Mouse (Mus musculus) adrenal gland, postnatal 4 days (tissue): ENCODE results near the gene Kdm7a. TPM values are rescaled to one million over a fixed set of nuclear protein-coding genes. Genes with fewer than 3 reads are reported as not detected.

Source experiments
- DNase-seq, 2 experiments: peaks; one replicate each; pipeline ENCODE4 v3.0.0; 2021 to 2022; ENCODE audit warnings: low spot score in 2 of 2, mixed read lengths in 2 of 2
- total RNA-seq, 2 experiments: library from RNA; stranded (reverse); gene quantifications; 2 replicates each; pipeline ENCODE4 v1.2.3; 2021

Kdm7a gene
- total RNA-seq, 2 experiments from 2014 or later = 15.3 to 17.6 TPM

- DNase-seq = no peak
Observed at GRCm38 (mm10) chr6:39208181-39208580, 1.6 kb upstream of the Kdm7a start.

- DNase-seq = peak in 1 of 2 experiments; percentile 23
Observed at GRCm38 (mm10) chr6:39205650-39206580, 674 bp downstream of the Kdm7a start.

GRCm38 (mm10) chr6:39205064-39205649 is 1.4 kb downstream of the Kdm7a start:
- peak; percentile 27 to 53 for DNase-seq

- DNase-seq = no peak
Observed at GRCm38 (mm10) chr6:39204444-39204843, 2.1 kb downstream of the Kdm7a start.

- DNase-seq = no peak
Observed at GRCm38 (mm10) chr6:39203236-39203635, 3.4 kb downstream of the Kdm7a start.

GRCm38 (mm10) chr6:39193006-39193405 is 13.6 kb downstream of the Kdm7a start:
- no peak for DNase-seq

GRCm38 (mm10) chr6:39191518-39191917 is 15.1 kb downstream of the Kdm7a start:
- no peak for DNase-seq

GRCm38 (mm10) chr6:39187227-39187626 is 19.4 kb downstream of the Kdm7a start:
- no peak for DNase-seq

GRCm38 (mm10) chr6:39169089-39169488 is 37.5 kb downstream of the Kdm7a start:
- no peak for DNase-seq

GRCm38 (mm10) chr6:39164891-39165290 is 41.7 kb downstream of the Kdm7a start:
- DNase-seq = no peak

- no peak for DNase-seq
Observed at GRCm38 (mm10) chr6:39161975-39162374, 44.6 kb downstream of the Kdm7a start.

GRCm38 (mm10) chr6:39146041-39146440 is 60.5 kb downstream of the Kdm7a start:
- DNase-seq = no peak

- DNase-seq = no peak
Observed at GRCm38 (mm10) chr6:39132556-39132955, 74.0 kb downstream of the Kdm7a start.

- no peak for DNase-seq
Observed at GRCm38 (mm10) chr6:39131480-39131879, 75.1 kb downstream of the Kdm7a start.

GRCm38 (mm10) chr6:39124719-39125118 is 81.9 kb downstream of the Kdm7a start:
- DNase-seq = no peak

- DNase-seq = no peak
Observed at GRCm38 (mm10) chr6:39120685-39121084, 85.9 kb downstream of the Kdm7a start.

- DNase-seq = peak in 1 of 2 experiments; percentile 24
Observed at GRCm38 (mm10) chr6:39118456-39118881, 88.1 kb downstream of the Kdm7a start.

GRCm38 (mm10) chr6:39117584-39118455 is 88.8 kb downstream of the Kdm7a start, which contains the start of gene Parp12:
Gene Parp12, minus strand, starts transcription at chr6:39118349.
- peak; percentile 52 to 65 for DNase-seq

- no peak for DNase-seq
Observed at GRCm38 (mm10) chr6:39115438-39115837, 91.2 kb downstream of the Kdm7a start.

- DNase-seq = no peak
Observed at GRCm38 (mm10) chr6:39113141-39113540, 93.4 kb downstream of the Kdm7a start.

GRCm38 (mm10) chr6:39112701-39113100 is 93.9 kb downstream of the Kdm7a start:
- no peak for DNase-seq
